Mouse (Mus musculus) stomach, embryonic 16.5 days (tissue): ENCODE measurements around the gene Obp2a. TPM values are rescaled to one million over a fixed set of nuclear protein-coding genes. Genes with fewer than 3 reads are reported as not detected.
"Not testable (repeated sequence)": the region's sequence is repeated elsewhere in the genome, so short reads cannot be mapped to it uniquely, and the experiment has no call there.

Source experiments
- ATAC-seq: fragments of 200-750 bp; cut with Nextera tagmentation; 2 replicates; pipeline ENCODE4 v1.8.0; 2017; ENCODE audit warnings: moderate number of reproducible peaks, moderate TSS enrichment; ENCODE audit not compliant: insufficient read depth, low FRiP score
- H3K27ac ChIP-seq: fragments of 300-500 bp; sonication (generic); 2 replicates; pipeline ENCODE4 v1.5.1; 2014; ENCODE audit warnings: low read length
- H3K27me3 ChIP-seq: fragments of 300-500 bp; sonication (generic); 2 replicates; pipeline ENCODE4 v1.6.1; 2014; ENCODE audit warnings: low read length, control low read depth, mixed read lengths; ENCODE audit not compliant: control insufficient read depth, insufficient read depth
- H3K36me3 ChIP-seq: fragments of 300-500 bp; sonication (generic); 2 replicates; pipeline ENCODE4 v1.6.1; 2014; ENCODE audit warnings: low read length; ENCODE audit not compliant: control insufficient read depth, insufficient read depth
- H3K4me1 ChIP-seq: fragments of 300-500 bp; sonication (generic); 2 replicates; pipeline ENCODE4 v1.6.1; 2014; ENCODE audit warnings: low read length, control low read depth, mixed read lengths; ENCODE audit not compliant: control insufficient read depth, insufficient read depth
- H3K4me2 ChIP-seq: fragments of 300-500 bp; sonication (generic); 2 replicates; pipeline ENCODE4 v1.6.1; 2014; ENCODE audit warnings: low read depth, low read length, mixed read lengths
- H3K4me3 ChIP-seq: fragments of 300-500 bp; sonication (generic); replicated peaks from 2 replicates; pipeline ENCODE4 v1.5.1; 2014; ENCODE audit warnings: mild to moderate bottlenecking, low read length
- H3K9ac ChIP-seq: fragments of 300-500 bp; sonication (generic); 2 replicates; pipeline ENCODE4 v1.6.1; 2014; ENCODE audit warnings: low read length
- H3K9me3 ChIP-seq: fragments of 300-500 bp; sonication (generic); replicated peaks from 2 replicates; pipeline ENCODE4 v1.6.1; 2016; ENCODE audit warnings: low read length, control low read depth; ENCODE audit not compliant: control insufficient read depth
- WGBS: fragments of 180-500 bp; shearing (Covaris S2); extraction: QIAGEN DNeasy Blood & Tissue Kit; methylation state at CpG from one replicate; pipeline ENCODE4 v1.1.7; 2014; 5-methylcytosine and 5-hydroxymethylcytosine counted together
- polyA plus RNA-seq: library from polyadenylated mRNA; unstranded; fragments of >200 nt; fragmentation: Nextera tagmentation; extraction: Ambion mirVana; gene quantifications from 2 replicates; pipeline ENCODE4 v1.2.1, GENCODE M21; 2015

Gene Obp2a
- polyA plus RNA-seq, result not detected in 2 replicates

GRCm38 (mm10) chr2:25699743-25700142 lies at the start of gene Obp2a:
Obp2a (plus strand) TSS chr2:25700043.
- not testable (repeated sequence) for H3K27me3 ChIP-seq, H3K36me3 ChIP-seq, H3K4me2 ChIP-seq, H3K9me3 ChIP-seq, ATAC-seq, H3K4me3 ChIP-seq, H3K27ac ChIP-seq, H3K9ac ChIP-seq, H3K4me1 ChIP-seq
- WGBS, result 60% methylated on average over 3 of the region's 3 CpGs

GRCm38 (mm10) chr2:25652902-25653301 lies 46.9 kb upstream of the Obp2a start, which contains the start of gene Lcn8:
Lcn8 (plus strand) TSS chr2:25653120.
- no peak within 1 kb of the TSS for H3K9ac ChIP-seq
- H3K27me3 ChIP-seq, result no peaks in the 10 kb centered on the region
- H3K27ac ChIP-seq, result no peak within 1 kb of the TSS
- H3K4me1 ChIP-seq, result no peaks in the 10 kb centered on the region
- 65% methylated on average over 2 of the region's 2 CpGs for whole genome bisulfite sequencing
- ATAC-seq, result no peak
- no peak within 1 kb of the TSS for H3K4me2 ChIP-seq
- H3K9me3 ChIP-seq, result no peaks in the 10 kb centered on the region
- no peak within 1 kb of the TSS for H3K4me3 ChIP-seq
- H3K36me3 ChIP-seq, result no peaks in the 10 kb centered on the region

- H3K36me3 ChIP-seq, result no peaks in the 10 kb centered on the region
- no peak for ATAC-seq
These were observed 45.3 kb upstream of the Obp2a start for GRCm38 (mm10) chr2:25654502-25654901.

DNA sequence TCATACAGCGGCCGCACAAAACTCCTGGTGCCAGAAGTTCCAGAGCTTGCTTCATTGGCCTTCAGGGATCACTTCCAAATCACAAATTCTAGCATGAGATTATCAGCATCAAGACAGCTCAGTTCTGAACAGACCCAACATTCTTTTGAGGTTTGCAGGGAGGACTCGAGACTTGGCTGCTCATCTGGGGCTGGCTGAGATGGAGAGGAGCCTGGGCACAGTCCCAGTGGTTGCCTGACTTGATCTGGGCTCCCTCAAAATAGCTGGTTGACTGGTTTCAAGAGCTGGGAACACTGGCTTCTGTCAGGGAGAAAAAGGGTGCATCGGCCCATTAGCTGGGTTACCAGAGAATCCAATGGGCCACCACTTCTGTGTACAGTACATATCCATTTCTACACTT lies 43.2 kb upstream of the Obp2a start:
- ATAC-seq, result no peak

More at GRCm38 (mm10) chr2:25654502-25654901, 45.3 kb upstream of the Obp2a start:
- no peak overlapping the region for H3K4me2 ChIP-seq
- no peaks in the 10 kb centered on the region for H3K9me3 ChIP-seq
- H3K9ac ChIP-seq, result no peak overlapping the region
- no peaks in the 10 kb centered on the region for H3K4me1 ChIP-seq
- no peak overlapping the region for H3K27ac ChIP-seq
- H3K4me3 ChIP-seq, result no peak overlapping the region
- WGBS, result 56% methylated on average over 1 of the region's 1 CpGs
- H3K27me3 ChIP-seq, result no peaks in the 10 kb centered on the region

DNA sequence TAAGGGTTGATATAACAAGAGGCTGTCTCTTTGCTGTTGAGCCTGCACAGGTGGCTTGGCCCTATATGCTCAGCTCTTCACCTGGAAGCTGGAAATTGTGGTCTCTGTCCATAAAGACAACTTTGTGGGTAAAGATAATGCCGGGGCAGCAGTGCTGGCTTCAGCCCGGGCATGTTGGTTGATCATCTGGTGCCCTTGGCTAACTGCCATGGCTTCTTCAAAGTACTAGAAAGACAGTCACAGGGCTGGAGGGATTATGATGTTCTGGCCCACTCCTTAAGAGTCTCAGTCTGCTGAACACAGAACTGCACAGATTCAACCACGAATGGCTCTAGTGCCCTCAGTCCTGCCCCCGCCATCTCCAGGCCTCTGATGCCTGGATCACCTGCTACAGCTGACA lies 42.6 kb upstream of the Obp2a start:
- Histone ChIP-seq H3K36me3 (no peaks in the 10 kb centered on the region), H3K4me3 (no peak overlapping the region), H3K4me1 (no peaks in the 10 kb centered on the region), H3K9me3 (no peaks in the 10 kb centered on the region), H3K27ac (no peak overlapping the region), H3K9ac (no peak overlapping the region), H3K4me2 (no peak overlapping the region), H3K27me3 (no peaks in the 10 kb centered on the region)
- 79% methylated on average over 4 of the region's 4 CpGs for WGBS
- ATAC-seq, result no peak

More for the DNA sequence above, 43.2 kb upstream of the Obp2a start:
- Histone ChIP-seq H3K4me3 (no peak overlapping the region), H3K27ac (no peak overlapping the region), H3K9ac (no peak overlapping the region), H3K4me2 (no peak overlapping the region), H3K36me3 (no peaks in the 10 kb centered on the region), H3K4me1 (no peaks in the 10 kb centered on the region), H3K9me3 (no peaks in the 10 kb centered on the region), H3K27me3 (no peaks in the 10 kb centered on the region)
- WGBS, result 75% methylated on average over 4 of the region's 4 CpGs

DNA sequence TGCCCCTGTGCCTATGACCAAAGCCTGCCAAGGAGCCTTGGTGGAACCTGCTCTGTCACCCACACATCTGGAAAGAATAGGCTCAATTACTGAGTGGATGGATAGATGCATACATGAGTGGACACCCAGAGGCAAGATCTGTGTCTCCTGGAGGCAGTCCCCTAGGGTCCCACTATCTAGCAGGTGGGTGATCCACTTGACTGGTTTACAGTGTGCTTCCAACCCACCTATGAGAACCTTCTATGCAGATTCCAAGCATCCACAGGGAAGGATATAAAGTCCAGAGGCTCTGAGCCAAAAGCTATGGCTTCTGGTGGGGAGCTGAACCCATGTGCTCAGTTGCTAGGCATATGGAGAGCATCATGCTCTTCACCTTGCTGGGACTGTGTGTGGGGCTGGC lies 42.2 kb upstream of the Obp2a start, which contains the start of gene Lcn5:
Lcn5 (plus strand) TSS at position 301 of the 400 bp plus-strand sequence.
- Histone ChIP-seq H3K36me3 (no peaks in the 10 kb centered on the region), H3K4me1 (no peaks in the 10 kb centered on the region), H3K9ac (no peak within 1 kb of the TSS), H3K9me3 (no peaks in the 10 kb centered on the region), H3K4me2 (no peak within 1 kb of the TSS), H3K4me3 (no peak within 1 kb of the TSS), H3K27me3 (no peaks in the 10 kb centered on the region), H3K27ac (no peak within 1 kb of the TSS)
- ATAC-seq, result no peak

DNA sequence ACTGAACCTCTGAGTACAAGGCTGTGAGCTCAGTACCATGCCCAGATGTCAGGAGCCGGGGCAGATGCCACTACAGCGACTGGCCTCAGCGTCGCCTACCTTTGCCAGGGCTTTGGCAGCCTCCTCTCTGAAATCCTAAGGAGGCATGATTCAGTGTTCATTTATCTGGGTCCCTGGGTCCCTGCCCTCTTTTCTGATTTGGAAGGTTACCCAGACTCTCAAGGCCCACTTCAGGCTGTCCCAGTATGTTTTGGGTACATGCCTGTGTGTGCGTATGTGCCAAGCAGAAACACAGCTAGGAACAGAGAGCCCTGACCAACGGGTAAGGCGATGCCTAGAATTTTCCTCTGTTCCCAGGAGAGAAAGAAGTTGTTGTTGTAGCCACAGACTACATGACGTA lies 39.6 kb upstream of the Obp2a start:
- Histone ChIP-seq H3K36me3 (no peaks in the 10 kb centered on the region), H3K27me3 (no peaks in the 10 kb centered on the region), H3K4me3 (no peak overlapping the region), H3K27ac (no peak overlapping the region), H3K4me2 (no peak overlapping the region), H3K9me3 (no peaks in the 10 kb centered on the region), H3K4me1 (no peaks in the 10 kb centered on the region), H3K9ac (no peak overlapping the region)
- ATAC-seq, result no peak
- WGBS, result 82% methylated on average over 8 of the region's 8 CpGs

GRCm38 (mm10) chr2:25661245-25661970 lies 38.4 kb upstream of the Obp2a start:
- WGBS, result 75% methylated on average over 6 of the region's 6 CpGs
- Histone ChIP-seq H3K27me3 (no peaks in the 10 kb centered on the region), H3K4me2 (no peak overlapping the region), H3K36me3 (no peaks in the 10 kb centered on the region), H3K9me3 (no peaks in the 10 kb centered on the region), H3K9ac (no peak overlapping the region), H3K4me1 (no peaks in the 10 kb centered on the region), H3K4me3 (no peak overlapping the region), H3K27ac (no peak overlapping the region)
- no peak for ATAC-seq

DNA sequence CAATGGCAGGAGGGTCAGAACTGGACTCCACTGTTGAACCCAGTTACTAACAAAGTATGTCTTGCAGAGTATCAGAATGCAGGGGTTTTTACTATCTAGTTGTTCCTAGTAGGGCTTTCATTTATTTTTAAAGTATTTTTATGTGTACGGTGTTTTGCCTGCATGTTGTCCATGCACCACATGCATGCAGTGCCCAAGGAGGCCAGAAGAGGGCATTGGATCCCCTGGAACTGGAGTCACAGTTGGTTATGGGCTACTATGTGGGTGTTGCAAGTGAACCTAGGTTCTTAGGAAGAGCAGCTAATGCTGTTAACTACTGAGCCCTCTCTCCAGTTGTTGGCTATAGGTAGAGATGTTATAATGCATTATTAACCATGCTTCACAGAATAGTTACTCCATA lies 36.3 kb upstream of the Obp2a start:
- Histone ChIP-seq H3K9ac (no peak overlapping the region), H3K4me1 (no peaks in the 10 kb centered on the region), H3K4me2 (no peak overlapping the region), H3K36me3 (no peaks in the 10 kb centered on the region), H3K27me3 (no peaks in the 10 kb centered on the region), H3K27ac (no peak overlapping the region), H3K4me3 (no peak overlapping the region), H3K9me3 (no peaks in the 10 kb centered on the region)
- WGBS, result 61% methylated on average over 1 of the region's 1 CpGs
- ATAC-seq, result no peak
